Mouse (Mus musculus): ENCODE measurements around the gene Coro2b. TPM values are rescaled to one million over a fixed set of nuclear protein-coding genes. Genes with fewer than 3 reads are reported as not detected.

The Coro2b gene
- 0.13 TPM in 1 of 2 replicates, not detected in the other for polyA plus RNA-seq (2012; ENCODE audit: insufficient read depth, low replicate concordance)

DNA sequence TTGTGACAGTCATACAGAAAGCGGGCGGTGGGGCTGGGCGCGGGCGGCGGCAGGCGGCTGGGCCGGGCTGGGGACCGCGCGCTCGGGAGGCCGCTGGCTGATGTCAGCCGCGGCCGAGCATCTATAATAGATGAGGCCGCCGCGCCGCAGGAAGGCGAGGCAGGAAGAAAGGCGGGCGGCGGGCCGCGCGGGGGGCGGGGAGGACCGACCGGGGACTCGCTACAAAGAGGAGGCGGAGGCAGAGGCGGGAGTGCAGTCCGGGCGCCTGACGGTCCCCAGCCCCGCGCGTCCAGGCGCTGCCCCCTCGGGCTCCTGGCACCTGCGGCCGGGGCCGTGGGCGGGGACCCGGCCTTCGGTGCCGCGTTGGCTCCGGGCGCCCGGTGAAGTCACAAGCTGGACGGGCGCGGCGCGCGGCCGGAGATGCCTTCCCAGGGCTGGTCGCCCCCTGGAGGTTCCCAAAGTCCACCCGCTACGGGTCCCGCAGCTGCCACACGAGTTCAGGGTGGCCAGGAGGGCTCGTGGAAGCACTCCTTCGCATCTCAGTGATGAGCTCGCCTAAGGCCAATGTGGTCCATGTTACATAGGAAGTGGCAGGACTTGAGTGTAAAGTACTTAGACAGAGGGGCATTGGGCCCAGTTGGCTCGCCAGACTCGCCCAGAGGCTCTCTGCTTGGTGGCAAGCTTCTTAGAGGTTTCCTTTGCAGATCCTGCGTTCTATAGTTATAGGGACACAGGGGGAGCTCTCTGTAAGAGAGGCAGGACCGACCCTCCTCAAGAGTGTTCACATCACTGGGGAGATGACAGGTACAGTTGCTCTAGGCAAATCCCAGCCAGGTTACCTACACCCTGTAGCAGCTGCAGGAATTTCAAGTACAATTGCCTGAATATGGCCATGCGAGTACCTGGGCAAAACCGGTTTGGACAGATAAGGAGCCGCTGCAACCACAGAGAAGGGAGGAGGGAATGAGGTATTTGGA is at the start of gene Coro2b:
Gene Coro2b (minus strand): TSS at position 390 of the 977 bp plus-strand sequence.
- TF ChIP-seq FLI1 (IDR thresholded peaks at IDR 0.05; ENCODE audit: low read length), result no peak
- no peak for TF ChIP-seq GATA1 (IDR thresholded peaks at IDR 0.05; ENCODE audit: borderline replicate concordance, low read length)
- Histone ChIP-seq H3K9me3 (no peaks in the 10 kb centered on the region), H3K4me3 (replicated peaks) (peak within 1 kb of the TSS; percentile 83), H3K36me3 (replicated peaks; ENCODE audit: low read length) (no peaks in the 10 kb centered on the region), H3K4me1 (peaks cover 13% of the 10 kb centered on the region), H3K27me3 (replicated peaks) (peaks cover 96% of the 10 kb centered on the region)

DNA sequence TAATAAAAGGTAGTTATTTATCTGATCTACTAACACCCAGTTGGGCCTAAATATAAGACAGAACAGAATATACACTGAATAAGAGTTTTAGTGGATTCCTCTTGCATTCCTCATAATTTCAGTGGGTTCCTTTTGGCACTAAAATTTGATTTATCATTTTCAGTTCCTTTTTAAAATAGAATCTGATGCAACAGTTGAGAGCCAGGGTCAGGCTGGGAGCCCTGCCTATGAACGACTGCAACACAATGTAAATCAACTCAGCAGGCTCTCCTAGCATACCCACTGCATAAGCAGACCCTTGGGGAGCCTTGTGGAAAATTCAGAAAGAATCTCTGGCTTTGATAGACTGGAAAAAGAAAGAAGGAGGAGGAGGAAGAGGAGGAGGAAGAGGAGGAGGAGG is 40.7 kb upstream of the Coro2b start:
- peaks cover 9% of the 10 kb centered on the region; the same call in 1 of the 2 replicates for H3K9me3 ChIP-seq
- no peak overlapping the region for H3K4me3 ChIP-seq (replicated peaks)
- H3K27me3 ChIP-seq (replicated peaks), result no peaks in the 10 kb centered on the region
- H3K36me3 ChIP-seq (replicated peaks; ENCODE audit: low read length), result no peaks in the 10 kb centered on the region
- TF ChIP-seq GATA1 (IDR thresholded peaks at IDR 0.05; ENCODE audit: borderline replicate concordance, low read length), result no peak
- H3K4me1 ChIP-seq, result no peaks in the 10 kb centered on the region; the same call in 1 of the 2 replicates

DNA sequence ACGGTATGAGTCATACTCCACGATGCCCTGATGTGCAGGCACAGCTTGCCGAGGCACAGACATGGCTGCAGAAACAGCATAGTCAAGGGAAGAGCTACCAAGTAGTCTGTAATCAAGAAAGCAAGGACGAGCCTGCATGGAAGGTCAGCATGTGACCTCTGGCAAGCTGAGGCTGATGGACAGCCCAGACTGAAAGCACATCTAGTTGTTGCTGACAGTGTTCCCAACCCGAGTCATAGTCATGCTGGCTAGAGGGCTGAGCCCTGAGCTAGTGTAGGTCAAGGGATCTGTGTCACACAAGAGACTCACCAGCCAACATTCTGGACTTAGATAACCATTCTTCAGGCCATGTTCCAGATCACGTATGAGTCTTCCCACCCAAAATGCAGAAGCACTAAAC is 32.3 kb upstream of the Coro2b start:
- H3K4me1 ChIP-seq, result no peaks in the 10 kb centered on the region; the same call in 1 of the 2 replicates
- H3K9me3 ChIP-seq, result peaks cover 38% of the 10 kb centered on the region
- peaks cover 3% of the 10 kb centered on the region for H3K27me3 ChIP-seq (replicated peaks)
- H3K36me3 ChIP-seq (replicated peaks; ENCODE audit: low read length), result no peaks in the 10 kb centered on the region
- no peak for TF ChIP-seq FLI1 (IDR thresholded peaks at IDR 0.05; ENCODE audit: low read length)
- no peak for TF ChIP-seq GATA1 (IDR thresholded peaks at IDR 0.05; ENCODE audit: borderline replicate concordance, low read length)
- H3K4me3 ChIP-seq (replicated peaks), result peak overlapping the region; percentile 31

DNA sequence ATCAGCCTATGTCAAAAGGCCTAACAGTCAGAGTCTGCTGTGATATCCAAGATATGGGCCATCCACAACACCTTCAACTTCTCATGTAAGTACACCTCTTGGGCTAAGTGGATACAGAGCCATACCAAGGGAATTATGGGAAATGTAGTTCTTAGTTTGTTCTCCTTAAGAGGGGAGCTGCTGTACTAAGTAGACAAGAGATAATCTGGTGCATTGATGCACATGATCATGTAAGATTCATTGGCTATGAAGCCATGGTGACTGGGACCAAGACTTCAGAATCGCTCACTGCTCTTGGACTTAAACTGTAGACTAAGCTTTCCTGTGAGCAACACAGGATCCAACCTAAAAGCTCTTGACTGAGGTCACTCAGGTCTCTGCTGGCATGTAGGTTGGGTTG is 31.0 kb upstream of the Coro2b start:
- TF ChIP-seq FLI1 (IDR thresholded peaks at IDR 0.05; ENCODE audit: low read length), result no peak
- TF ChIP-seq GATA1 (IDR thresholded peaks at IDR 0.05; ENCODE audit: borderline replicate concordance, low read length), result no peak
- Histone ChIP-seq H3K9me3 (peaks cover 38% of the 10 kb centered on the region), H3K4me3 (replicated peaks) (no peak overlapping the region), H3K4me1 (no peaks in the 10 kb centered on the region), H3K27me3 (replicated peaks) (peaks cover 4% of the 10 kb centered on the region), H3K36me3 (replicated peaks; ENCODE audit: low read length) (no peaks in the 10 kb centered on the region)

DNA sequence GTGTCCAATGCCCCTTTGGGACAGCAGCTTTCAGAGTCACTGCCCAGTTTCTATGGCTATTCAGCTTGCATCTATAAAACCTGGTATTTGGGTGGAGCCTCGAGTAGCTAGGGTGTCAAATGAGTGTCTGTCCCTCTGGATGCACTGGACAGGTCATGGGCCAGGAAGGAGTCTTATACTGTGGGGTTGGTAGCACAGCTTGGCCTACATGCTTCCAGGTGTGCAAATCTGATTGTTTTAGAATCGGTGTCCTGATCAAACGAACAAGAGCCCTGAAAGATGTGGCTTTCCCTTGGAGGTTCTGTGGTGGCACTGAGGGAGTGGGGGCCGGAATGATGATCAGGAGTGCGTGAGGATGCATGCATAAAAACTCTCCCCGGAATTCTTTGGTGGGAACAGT is 25.4 kb upstream of the Coro2b start:
- Histone ChIP-seq H3K9me3 (peaks cover 7% of the 10 kb centered on the region), H3K27me3 (replicated peaks) (peaks cover 32% of the 10 kb centered on the region), H3K36me3 (replicated peaks; ENCODE audit: low read length) (no peaks in the 10 kb centered on the region), H3K4me3 (replicated peaks) (no peak overlapping the region), H3K4me1 (no peaks in the 10 kb centered on the region)
- TF ChIP-seq GATA1 (IDR thresholded peaks at IDR 0.05; ENCODE audit: borderline replicate concordance, low read length) (no peak), FLI1 (IDR thresholded peaks at IDR 0.05; ENCODE audit: low read length) (no peak)

DNA sequence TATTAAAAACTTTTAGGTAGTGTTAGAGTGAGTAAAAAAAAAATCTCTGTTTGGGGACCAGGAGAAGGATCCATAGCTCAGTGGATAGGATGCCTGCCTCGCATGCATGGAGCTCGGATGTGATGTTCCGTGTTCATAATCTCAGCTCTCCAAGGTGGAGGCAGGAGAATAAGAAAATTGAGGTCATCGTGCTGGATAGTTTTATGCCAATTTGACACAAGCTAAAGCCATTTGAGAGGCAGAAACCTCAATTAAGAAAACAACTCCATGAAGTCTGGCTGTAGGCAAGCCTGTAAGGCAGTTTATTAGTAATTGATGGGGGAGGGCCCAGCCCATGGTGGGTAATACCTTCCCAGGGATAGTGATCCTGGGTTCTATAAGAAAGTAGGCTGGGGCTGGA is 23.6 kb upstream of the Coro2b start:
- peaks cover 5% of the 10 kb centered on the region for H3K9me3 ChIP-seq
- H3K27me3 ChIP-seq (replicated peaks), result peaks cover 40% of the 10 kb centered on the region
- H3K4me1 ChIP-seq, result no peaks in the 10 kb centered on the region

DNA sequence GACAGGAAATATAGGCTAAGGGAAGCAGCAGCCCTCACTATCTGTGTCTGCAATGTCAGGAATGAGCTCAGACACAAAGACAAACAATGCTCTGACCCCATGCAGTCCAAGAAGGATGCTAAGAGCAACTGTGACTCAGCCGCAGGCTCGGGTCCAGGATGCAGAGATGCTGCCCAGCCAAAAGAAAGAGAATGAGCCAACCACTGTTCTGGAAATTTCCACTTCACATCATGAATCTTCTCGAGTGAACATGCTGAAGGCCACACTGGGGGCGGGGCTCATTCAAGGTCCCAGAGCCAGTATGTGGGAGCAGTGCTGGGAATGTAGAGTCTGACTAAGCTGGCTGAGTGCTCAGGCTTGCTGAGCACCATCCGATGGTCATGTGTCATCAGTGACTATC is 23.2 kb upstream of the Coro2b start:
- H3K9me3 ChIP-seq, result 0 out of 2 replicates have a peak, but pooled peaks cover under 1% of the 10 kb centered on the region
- H3K27me3 ChIP-seq (replicated peaks), result peaks cover 39% of the 10 kb centered on the region
- H3K36me3 ChIP-seq (replicated peaks; ENCODE audit: low read length), result no peaks in the 10 kb centered on the region
- TF ChIP-seq GATA1 (IDR thresholded peaks at IDR 0.05; ENCODE audit: borderline replicate concordance, low read length) (no peak), FLI1 (IDR thresholded peaks at IDR 0.05; ENCODE audit: low read length) (no peak)
- H3K4me1 ChIP-seq, result no peaks in the 10 kb centered on the region
- H3K4me3 ChIP-seq (replicated peaks), result no peak overlapping the region

More for the DNA sequence above, 23.6 kb upstream of the Coro2b start:
- Histone ChIP-seq H3K36me3 (replicated peaks; ENCODE audit: low read length) (no peaks in the 10 kb centered on the region), H3K4me3 (replicated peaks) (no peak overlapping the region)
- no peak for TF ChIP-seq FLI1 (IDR thresholded peaks at IDR 0.05; ENCODE audit: low read length)
- TF ChIP-seq GATA1 (IDR thresholded peaks at IDR 0.05; ENCODE audit: borderline replicate concordance, low read length), result no peak

DNA sequence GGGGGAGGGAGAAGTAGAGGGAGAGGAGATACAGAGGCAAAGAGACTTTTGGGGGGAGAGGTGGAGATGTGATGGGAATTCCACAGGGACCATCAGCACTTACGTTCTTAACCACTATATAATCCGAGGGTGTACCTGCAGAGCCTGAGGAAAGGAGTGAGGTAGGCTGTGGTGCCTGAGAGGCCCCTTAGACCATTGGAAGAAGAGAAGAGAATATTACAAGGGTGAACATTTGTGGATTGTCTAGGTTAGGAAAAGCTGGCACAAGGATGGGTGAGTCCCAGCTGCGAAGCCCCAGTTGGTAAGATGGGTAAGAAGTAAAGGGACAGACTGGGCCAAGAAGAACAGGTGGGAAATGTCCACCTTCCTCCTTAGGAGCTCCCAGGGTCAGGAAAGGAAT is 22.6 kb upstream of the Coro2b start:
- Histone ChIP-seq H3K9me3 (no peaks in the 10 kb centered on the region), H3K27me3 (replicated peaks) (peaks cover 44% of the 10 kb centered on the region), H3K36me3 (replicated peaks; ENCODE audit: low read length) (no peaks in the 10 kb centered on the region), H3K4me3 (replicated peaks) (no peak overlapping the region), H3K4me1 (no peaks in the 10 kb centered on the region)
- TF ChIP-seq GATA1 (IDR thresholded peaks at IDR 0.05; ENCODE audit: borderline replicate concordance, low read length), result no peak
- TF ChIP-seq FLI1 (IDR thresholded peaks at IDR 0.05; ENCODE audit: low read length), result no peak

DNA sequence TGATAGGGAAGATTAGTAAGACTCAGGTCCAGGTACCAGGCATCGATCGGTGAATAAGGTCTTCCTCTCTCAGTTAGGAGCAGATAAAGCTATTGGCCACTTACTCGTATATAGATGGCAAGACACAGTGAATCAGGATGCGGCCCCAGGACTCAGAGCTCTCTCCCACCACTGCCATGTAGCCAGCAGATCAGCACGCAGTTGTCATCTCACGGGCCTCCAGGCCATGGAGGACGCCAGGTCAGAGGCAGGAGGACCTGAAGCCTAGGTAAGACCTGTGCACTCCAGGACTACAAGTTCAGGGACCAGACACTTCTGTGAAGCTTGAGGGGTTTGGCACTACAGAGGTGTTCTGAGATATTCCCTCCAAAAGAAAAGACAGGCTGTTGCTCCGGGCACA is 21.2 kb upstream of the Coro2b start:
- Histone ChIP-seq H3K36me3 (replicated peaks; ENCODE audit: low read length) (no peaks in the 10 kb centered on the region), H3K4me3 (replicated peaks) (no peak overlapping the region), H3K9me3 (no peaks in the 10 kb centered on the region), H3K27me3 (replicated peaks) (peaks cover 54% of the 10 kb centered on the region), H3K4me1 (no peaks in the 10 kb centered on the region)
- TF ChIP-seq GATA1 (IDR thresholded peaks at IDR 0.05; ENCODE audit: borderline replicate concordance, low read length) (no peak), FLI1 (IDR thresholded peaks at IDR 0.05; ENCODE audit: low read length) (no peak)

DNA sequence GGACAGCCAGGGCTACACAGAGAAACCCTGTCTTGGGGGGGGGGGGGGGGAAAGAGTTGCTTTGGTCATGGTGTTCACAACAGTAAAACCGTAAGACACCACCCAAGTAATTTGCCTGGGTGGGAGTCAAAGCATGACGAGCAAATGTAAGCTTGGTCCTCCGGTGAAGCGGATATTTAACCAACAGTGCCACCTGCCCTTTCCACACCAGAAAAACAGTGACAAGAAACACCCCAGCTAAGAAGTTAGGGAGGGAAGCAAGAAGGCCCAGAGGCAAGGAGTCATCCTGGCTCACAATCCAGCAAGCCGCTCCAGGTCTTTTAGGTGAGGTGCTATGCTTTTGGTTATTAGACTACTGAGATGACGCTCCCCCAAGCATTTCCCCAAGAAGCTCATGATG is 19.9 kb upstream of the Coro2b start:
- Histone ChIP-seq H3K4me3 (replicated peaks) (no peak overlapping the region), H3K27me3 (replicated peaks) (peaks cover 55% of the 10 kb centered on the region), H3K36me3 (replicated peaks; ENCODE audit: low read length) (no peaks in the 10 kb centered on the region), H3K9me3 (no peaks in the 10 kb centered on the region), H3K4me1 (no peaks in the 10 kb centered on the region)
- no peak for TF ChIP-seq GATA1 (IDR thresholded peaks at IDR 0.05; ENCODE audit: borderline replicate concordance, low read length)
- no peak for TF ChIP-seq FLI1 (IDR thresholded peaks at IDR 0.05; ENCODE audit: low read length)

All from megakaryocyte, embryonic 14.5 days (primary cell).